Mouse (Mus musculus) spleen, adult 18-20 months (tissue): ENCODE measurements around the gene Myl7.

Experiments used
- DNase-seq, 2 experiments: peaks; one replicate each; pipeline ENCODE4 v3.0.0; 2022; ENCODE audit warnings: mixed read lengths in 2 of 2

Gene Myl7

GRCm38 (mm10) chr11:5861678-5862393, 36.7 kb downstream of the Myl7 start, which contains the start of gene Aebp1:
TSS of gene Aebp1 (plus strand) at chr11:5861947.
- DNase-seq: peak in 1 of 2 experiments; percentile 21

DNA sequence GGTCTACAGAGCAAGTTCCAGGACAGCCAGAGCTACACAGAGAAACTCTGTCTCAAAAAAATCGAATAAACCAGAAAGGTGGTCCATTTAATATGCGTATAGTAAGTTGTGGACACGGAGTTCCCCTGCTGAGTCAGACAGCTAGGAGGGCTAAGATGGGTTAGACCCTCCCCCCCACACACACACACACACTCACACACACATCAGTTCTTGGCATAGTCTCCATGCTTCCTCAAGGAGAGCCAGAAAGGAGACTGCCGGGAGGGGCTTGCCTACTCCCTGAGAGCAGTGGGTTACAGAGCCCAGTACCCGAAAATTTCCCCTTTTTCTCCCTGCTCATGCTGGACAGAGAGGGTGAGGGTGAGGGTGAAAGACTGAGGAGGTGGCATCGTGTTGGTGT, 37.9 kb downstream of the Myl7 start:
- DNase-seq: no peak

DNA sequence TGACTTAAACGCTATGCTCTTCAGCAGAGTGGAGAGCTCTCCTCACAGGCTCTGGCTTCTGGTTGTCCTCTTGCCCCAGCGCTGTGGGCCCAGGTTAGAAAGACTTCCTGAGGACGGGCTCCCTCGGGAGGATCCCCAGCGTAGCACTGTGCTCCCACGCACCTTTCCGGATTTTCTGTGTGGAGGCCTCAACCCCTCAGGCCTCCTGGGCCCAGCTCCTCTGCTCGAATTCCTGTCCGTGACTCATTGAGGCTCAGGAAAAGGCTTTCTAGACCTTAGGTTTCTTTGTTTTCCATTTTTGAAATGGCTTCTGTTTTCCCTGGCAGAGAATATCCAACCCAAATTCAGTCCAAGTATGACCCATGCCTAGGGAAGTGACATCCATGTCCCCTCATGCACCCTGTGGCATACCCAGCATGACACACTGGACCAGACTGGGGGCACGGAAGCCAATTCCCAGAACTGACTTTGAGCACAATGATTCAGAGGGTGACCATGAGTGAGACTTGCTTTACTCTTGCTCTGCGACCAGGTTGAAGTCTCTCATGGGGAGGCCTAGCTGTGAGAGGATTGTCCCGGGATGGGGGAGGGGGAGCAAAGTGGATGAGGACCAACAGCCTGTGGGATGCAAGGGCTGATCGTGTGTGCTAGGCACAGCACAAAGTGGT, 38.6 kb downstream of the Myl7 start:
- no peak for DNase-seq

DNA sequence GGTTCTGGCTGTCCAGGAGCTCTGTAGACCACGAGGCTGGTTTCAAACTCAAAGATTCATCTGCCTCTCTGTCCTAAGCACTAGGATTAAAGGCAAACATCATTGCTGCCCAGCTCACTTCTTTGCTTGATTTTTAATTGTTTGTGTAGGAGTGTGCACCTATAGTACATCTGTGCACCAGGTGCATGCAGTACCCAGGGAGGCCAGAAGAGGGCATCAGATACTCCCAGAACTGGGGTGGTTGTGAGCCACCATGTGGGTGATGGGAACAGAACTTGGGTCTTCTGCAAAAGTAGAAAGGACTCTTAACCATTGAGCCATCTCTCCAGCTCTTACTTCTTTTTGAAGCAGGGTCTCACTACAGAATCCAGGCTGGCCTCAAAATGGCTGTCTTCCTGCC, 39.9 kb downstream of the Myl7 start:
- no peak for DNase-seq

GRCm38 (mm10) chr11:5856479-5857130, 42.0 kb downstream of the Myl7 start:
- no peak for DNase-seq

GRCm38 (mm10) chr11:5855902-5856301, 42.7 kb downstream of the Myl7 start:
- DNase-seq: no peak

GRCm38 (mm10) chr11:5855481-5855880, 43.1 kb downstream of the Myl7 start:
- DNase-seq: no peak

GRCm38 (mm10) chr11:5852314-5852713, 46.3 kb downstream of the Myl7 start:
- DNase-seq: no peak

DNA sequence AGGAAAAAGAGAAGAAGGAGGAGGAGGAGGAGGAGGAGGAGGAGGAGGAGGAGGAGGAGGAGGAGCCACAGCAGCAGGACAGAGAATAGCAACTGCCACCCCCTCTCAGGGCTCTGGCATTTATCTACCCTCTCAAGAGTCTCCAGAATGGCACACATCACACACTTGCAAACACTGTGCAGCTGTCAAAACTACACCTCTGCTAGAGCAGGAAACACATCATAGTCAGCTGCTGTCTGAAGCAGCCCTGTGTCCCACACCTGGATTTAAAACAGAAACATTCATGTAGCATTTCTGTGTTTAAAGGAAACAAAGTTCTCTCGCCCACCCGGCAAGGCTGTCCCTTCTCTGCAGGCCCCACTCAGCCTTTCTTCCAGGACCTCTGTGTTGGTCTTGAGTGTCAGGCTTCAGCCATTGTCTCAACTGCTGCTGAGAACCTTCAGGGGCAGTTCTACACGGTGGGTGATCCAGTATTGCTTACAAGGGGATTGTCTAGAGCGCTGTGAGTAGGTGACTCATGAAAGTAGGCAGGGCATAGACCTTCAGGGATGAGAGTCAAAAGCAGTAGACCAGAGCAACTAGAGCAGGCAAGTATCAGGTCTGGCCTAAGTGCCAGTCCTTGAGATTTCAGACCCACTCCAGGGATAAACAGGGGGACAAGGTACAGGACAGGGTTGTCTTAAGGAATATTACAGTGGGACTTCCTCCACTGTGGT, 47.4 kb downstream of the Myl7 start:
- DNase-seq: no peak

GRCm38 (mm10) chr11:5850452-5850851, 48.1 kb downstream of the Myl7 start:
- no peak for DNase-seq

GRCm38 (mm10) chr11:5849316-5849715, 49.3 kb downstream of the Myl7 start:
- no peak for DNase-seq

DNA sequence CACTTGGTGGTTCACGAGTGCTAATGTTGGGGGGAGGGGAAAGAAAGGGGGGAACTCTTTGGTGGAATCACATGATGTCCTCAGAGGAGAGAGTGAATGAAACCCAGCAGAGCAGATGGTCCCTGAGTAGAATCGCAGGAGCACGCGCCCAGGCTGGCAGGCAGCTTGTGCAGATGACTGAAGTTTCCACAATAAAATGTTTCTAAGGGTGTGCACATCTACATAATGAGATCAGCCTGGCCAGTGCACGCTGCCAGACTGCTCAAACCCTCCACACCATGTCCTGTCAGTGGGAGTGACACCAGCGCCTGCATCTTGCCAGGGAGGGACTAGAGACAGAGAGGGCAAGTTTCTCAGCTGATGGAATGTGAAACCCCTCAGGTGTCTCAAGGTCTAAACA, 49.8 kb downstream of the Myl7 start:
- no peak for DNase-seq

- no peak for DNase-seq
Measured at GRCm38 (mm10) chr11:5846639-5847345, 51.8 kb downstream of the Myl7 start.
